Mouse (Mus musculus) bone marrow, adult 2 months (tissue): ENCODE data around the gene Pkmyt1.

Source experiments
- CTCF ChIP-seq: fragments of 200-500 bp; IDR thresholded peaks from 2 replicates; pipeline ENCODE4 v1.5.1; 2011; ENCODE audit warnings: low read length, control low read depth; ENCODE audit not compliant: control insufficient read depth, insufficient read depth
- POLR2A ChIP-seq: fragments of 200-500 bp; IDR thresholded peaks from 2 replicates; pipeline ENCODE4 v1.6.1; 2011; ENCODE audit warnings: low read depth, mild to moderate bottlenecking, control low read depth, low read length, borderline replicate concordance; ENCODE audit not compliant: control insufficient read depth

GRCm38 (mm10) chr17:23739202-23740135 lies 13.3 kb downstream of the Pkmyt1 start:
- TF ChIP-seq POLR2A (no peak), CTCF (no peak)
